Mouse (Mus musculus): ENCODE results near the gene Ets2.
A peak's percentile ranks its signal among the peaks of the same experiment; 100 is the strongest.
"Not testable (repeated sequence)": the region's sequence is repeated elsewhere in the genome, so short reads cannot be mapped to it uniquely, and the experiment has no call there.

Gene Ets2

DNA sequence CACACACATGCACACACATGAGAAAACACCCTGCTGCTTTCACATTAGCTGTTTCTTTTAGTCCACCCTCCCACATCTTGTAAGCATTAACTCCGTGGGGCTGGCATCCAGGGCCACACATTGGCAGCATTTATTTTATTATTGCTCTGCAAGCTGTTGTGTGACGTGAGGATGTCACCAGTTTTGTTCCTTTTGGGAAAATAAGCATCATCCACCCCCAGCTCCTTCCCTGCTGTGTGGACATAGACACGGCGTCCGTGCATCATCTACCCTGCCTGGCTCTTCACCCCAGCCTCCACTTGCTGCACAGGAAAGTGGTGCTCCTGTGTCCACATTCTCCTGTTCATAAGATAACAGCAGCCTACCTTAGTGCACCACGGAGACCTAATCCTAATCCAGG lies 27.9 kb downstream of the Ets2 start:
- DNase-seq (ENCODE audit: low spot score): no peak

DNA sequence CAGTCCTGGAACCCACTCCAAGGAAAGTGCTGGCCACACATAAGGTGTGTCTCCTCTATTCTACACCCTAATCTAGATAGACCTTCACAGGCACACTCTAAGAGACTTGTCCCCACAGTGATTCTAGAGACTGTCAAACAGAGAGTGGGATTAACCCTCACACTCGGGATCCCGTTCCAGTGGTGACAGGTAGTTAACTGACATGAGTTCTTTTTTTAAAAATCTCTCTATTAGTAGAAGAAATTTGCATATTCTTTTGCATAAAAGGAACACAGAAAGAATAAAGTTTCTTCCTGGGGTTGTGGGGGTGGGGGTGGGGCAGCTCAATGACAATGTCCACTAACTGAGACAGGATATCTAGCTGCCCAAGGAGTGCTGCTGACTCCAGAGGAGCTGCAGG lies 32.9 kb downstream of the Ets2 start:
- DNase-seq (ENCODE audit: low spot score): no peak

DNA sequence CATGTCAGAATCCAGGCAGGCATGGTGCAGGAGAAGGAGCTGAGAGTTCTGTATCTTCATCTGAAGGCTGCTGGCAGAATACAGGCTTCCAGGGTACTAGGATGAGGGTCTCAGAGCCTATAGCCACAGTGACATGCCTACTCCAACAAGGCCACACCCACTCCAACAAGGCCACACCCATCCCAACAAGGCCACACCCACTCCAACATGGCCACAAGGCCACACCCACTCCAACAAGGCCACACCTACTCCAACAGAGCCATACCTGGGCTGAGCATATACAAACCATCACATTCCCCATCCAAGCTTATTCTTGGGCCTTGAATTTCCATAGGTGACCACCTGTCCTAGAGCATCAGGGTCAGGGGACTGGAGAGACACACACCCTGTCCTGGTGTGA lies 34.2 kb downstream of the Ets2 start:
- DNase-seq (ENCODE audit: low spot score): peak; percentile 12

DNA sequence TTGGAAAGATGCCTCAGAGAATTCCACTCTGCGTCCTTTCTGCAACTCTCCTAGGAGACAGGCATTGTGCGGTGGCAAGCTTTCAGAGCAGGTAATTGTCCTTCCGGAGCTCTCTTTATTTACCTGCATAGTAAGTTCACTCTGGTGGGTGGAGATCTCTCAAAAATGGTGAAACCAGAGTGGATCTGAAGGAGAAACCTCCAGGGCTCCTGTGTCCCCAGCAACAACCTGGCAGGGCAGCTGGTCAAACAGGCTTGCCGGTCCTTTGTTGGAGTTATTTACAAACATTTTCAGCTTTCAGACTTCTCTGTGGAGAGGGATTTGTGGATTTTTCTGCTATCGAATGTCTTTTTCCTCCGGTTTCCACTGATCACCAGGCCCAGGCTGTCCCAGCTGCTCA lies 34.6 kb downstream of the Ets2 start:
- no peak for DNase-seq (ENCODE audit: low spot score)

DNA sequence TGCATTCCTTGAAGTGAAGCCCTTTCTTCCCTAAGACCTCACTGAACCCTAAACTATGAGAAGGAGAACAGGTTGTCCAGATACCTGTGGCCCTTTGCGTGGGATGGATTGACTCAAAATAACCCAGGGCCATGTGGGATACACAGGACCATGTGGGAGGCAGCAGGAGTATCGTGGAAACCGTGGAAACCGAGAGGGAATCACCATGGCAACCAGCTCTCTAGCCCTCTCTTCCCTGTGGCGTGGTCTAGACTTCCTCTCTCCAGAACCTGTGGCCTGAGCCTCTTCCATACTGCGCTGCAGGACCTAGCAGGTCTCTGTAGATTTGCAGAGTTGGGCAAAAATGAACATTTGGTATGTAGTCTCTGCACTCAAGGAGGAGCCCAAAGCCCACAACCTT lies 37.6 kb downstream of the Ets2 start:
- DNase-seq (ENCODE audit: low spot score): no peak

DNA sequence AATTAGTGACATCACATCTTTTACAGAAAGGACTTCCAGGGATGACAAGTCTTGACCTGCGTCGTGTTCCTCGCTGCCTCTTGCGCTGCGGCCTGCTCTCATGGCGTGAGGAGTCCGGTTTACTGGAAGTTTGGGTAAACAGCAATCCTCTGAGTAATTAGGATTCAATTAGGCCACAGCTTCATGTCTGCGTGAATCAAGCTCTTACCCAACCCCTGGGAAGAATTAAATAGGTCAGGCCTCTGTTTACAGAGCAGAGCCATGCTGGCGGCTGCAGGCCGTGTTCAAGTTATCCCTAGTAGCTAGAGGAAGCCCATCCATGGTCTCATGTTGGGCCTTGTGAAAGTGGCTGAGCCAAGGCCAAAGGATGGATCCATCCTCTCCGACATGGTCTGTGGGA lies 39.5 kb downstream of the Ets2 start:
- DNase-seq (ENCODE audit: low spot score): no peak

DNA sequence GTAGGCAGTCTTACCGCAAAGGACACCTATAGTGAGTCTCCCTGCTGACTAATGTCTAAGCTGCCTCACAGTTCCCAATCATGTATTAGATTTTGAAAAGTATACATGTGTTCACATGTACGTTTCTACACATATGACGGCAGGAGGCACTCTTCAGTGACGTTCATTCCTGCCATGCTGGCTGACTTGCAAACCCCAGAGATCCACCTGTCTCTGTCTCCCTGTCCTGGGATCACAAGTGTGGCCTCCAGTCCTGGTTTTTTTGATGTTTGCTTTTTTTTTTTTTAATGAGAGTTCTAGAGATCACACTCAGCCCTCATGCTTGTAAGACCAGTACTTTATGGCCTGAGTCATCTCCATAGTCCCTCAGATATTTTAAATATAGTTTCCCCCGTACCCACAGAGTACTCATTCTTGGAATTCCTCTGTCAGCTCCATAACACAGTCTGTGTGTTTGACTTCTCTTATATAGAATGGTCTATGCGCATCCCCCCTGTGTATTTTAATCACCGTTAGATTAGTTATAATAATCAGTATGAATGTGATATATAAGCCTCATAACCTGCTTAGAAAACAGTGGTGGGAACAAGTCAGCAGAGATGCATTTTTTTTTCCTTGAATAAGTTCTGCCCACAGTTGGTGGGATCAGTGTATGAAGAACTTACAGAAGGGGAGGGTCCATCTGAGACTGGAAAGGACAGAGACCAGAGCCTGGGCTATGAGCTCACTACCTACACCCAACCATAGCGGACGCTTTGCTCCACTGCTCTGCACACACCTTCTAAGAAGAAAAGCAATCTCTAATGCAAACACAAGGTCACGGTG lies 40.3 kb downstream of the Ets2 start:
- DNase-seq (ENCODE audit: low spot score): no peak

DNA sequence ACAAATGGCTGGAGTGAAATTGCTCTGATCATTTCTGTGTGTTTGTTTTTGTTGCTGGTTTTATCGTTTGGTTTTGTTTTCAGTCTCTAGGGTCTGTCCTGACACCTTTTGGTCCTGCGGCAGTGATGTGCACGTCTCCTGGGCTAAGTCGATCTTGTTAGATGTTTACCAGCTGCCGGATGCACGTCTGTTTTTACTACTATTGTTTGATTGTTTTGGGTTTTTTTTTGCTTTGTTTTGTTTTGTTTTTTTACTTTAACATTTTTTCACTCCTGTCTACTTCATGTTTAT lies 40.8 kb downstream of the Ets2 start:
- no peak for DNase-seq (ENCODE audit: low spot score)

DNA sequence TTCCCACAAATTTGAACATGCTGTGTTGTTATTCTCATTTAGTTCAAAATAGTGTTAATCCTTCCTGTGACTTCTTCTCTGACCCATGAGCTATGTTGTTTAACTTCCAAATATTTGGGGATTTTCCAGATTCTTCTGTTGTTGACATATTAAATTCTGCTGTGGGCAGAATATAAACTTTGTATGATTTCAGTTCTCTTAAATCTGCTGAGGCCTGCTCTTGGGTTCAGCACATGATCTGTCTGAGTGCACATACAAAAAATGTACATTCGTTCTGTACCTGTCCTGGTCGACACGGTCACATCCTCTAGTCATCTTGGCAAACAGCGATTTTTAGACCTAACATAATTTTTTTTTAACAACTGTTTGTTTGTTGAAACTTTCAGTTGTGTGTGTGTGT lies 41.2 kb downstream of the Ets2 start:
- no peak for DNase-seq (ENCODE audit: low spot score)

DNA sequence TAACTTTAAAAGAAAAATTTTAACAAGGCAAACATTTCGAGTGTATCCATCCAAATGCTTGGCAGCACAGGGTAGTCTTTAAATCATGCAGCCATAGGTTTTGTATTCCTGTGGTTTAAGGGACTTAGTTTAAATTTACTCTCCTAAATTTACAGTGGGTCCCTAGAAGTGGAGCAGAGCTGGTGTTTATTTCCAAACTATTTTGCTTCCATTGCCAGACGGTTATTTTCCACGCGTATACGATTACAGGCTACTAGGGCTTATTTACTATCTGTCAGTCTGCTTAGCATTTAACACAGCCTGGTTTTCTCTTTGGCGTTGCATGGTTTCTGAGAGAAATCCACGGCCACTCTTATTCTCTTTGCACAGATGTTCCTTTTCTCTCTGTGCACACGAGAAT lies 42.9 kb downstream of the Ets2 start:
- DNase-seq (ENCODE audit: low spot score): no peak

DNA sequence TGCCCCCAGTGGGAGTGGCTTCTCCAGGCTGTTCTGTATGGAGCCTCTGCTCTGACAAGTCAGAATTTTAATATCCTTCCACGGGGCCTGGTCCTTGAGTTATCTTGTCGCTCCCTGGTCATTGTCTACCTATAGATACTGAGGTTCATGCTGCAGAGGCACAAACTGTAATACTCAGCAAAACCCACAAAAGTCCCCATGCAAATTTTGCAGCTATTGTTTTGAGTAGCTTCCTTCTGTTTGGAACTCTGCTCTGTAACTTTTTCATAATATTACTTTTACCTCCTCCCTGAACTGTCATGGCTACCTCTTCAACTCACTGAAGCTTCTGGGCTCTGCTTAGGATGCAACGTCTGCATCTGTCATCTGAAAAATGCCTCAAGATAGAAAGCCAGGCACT lies 43.8 kb downstream of the Ets2 start:
- no peak for DNase-seq (ENCODE audit: low spot score)

DNA sequence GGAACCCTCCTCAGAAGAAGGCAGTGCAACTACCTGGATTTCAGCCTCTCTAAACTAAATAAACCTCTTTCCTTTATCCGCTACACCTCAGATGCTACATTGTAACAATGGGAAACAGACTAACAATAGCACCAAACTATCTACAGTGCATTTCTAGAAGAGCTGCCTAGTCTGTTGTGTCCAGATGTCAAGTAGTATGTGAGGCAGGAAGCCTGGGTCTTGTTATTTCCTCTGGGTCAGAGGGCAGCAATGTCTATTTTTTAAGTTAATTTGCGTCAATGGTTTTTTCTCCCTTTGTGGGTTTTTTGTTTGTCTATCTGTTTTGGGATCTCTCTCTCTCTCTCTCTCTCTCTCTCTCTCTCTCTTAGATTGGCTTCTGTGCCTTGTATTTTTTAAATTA lies 44.7 kb downstream of the Ets2 start:
- DNase-seq (ENCODE audit: low spot score): no peak

DNA sequence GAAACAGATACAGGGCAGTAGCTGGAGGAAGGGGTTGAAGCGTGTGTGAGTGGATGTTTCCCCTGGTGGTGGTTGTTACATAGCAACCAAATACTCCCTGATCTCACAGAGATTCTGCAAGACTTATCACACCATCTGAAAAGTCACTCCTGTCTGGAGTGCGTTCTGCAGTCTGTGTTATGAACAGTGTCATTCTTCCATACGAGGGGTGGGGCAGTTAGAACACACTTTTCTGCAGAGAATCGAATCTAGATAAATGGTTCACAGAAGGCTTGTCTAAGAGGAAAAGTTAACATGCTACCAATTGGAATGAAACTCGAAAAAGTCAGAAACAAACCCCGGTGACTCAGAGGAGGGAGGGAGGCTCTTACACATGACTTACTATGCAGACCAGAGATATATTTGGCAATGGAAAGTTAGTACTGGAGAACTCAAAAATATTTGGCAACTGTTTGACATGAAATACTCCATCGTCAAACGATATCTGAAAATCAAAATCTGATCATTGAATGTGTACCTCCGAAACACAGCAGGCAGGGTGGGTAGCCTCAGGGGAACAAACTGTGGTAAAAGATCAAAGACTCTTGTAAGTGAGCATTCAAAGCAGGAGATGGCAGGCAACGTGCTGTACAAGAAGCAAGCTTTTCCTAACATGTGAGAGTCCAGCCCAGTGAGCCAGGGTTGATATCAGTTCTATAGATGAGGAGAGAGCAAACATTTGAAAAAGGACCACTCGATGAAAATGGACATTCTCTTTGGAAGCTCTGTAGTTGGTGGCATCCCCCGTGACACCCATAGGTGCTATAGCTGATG lies 47.6 kb downstream of the Ets2 start:
- no peak for DNase-seq (ENCODE audit: low spot score)

DNA sequence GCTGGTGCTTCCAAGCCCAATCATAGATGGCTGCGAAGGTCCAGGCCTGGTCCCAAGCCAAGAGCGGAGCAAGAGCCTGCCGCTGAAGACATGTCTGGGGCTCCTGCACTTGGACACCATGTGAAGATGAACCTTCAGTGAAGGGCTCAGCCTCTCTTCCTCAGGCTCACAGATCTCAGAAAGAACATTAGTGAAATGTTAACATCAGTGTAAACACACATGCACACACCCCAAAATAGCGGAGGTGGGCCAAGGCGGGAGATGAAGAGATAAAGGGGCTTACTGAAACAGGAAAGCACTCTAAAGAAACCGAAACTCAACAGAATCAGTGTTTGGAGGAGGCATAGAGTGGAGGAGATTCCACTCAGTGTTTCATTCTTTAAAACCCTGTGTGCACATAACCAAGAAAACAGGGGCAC lies 48.3 kb downstream of the Ets2 start:
- no peak for DNase-seq (ENCODE audit: low spot score)

DNA sequence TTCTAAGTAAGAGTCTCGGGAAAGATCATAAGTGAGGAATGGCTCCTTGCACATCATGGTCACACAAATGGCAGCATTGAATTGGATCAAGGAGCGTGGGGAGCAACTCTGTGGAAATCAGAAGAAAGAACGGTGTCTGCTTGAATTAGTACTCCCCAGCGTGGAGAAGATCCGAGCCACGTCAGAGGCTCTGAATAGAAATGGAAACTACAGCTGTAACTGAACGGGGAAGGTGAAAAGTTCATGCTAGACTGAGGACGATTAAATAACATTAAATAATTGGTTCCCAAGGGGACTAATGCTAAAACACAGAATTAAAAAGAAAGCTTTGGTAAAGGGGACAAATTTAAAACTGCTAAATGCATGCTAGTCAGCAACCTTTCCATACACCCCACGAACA lies 50.6 kb downstream of the Ets2 start:
- DNase-seq (ENCODE audit: low spot score): no peak

DNA sequence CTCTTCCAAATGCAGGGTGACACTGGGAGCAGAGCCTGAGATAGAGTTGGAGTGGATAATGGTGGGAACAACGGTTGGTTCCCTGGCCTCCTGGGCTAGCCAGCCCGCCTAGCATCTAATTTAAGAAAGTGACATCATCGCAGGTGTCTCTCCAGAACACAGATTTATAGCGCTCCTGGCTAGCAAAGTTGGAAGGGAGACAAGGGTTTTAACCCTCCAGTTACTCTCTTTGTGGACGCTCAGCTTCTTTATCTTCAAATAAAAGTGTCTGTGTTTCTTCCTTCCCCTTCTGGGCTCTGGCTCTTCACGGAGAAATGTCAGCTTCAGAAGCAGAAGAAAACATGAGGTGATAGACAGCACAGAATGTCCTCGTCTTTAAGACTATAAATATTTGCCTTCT lies 51.4 kb downstream of the Ets2 start:
- DNase-seq (ENCODE audit: low spot score): no peak

DNA sequence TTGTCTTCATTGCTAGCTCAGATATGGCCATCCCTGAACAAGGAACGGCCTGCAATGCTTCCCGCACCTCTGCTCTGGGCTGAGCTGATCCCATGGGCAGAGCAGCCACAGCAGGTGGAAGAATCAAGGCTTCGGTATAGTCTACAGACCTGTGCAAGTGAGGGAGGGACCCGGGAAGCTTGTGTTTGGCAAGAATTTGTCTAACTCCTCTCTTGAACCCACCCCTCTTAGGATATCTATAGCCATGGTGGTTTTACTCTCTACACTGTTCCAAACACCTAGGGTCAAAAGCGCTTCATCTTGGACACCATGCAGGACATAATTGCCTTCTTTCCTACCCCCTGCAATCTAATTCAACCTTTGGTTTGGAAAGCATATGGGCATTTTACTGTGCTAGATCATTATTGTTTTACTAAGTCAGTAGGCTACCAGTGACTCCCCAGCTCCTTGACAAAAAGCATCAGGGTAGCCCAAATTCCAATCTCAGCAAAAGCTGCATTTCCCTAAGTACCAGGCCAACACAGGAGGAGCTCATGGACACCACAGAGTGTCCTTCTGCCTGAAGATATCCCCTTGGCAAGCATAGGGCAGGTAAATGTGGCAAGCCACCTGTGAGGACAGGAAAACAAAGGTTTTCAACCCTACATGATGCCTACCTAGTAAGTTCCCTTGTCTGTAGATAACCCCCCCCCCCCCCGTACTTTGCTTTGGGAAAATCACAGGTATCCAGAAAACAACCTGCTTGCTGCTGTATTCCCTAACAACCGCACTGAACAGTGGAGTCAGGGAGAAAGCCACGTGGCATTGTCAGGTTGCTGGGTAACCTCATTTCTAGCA lies 57.5 kb downstream of the Ets2 start:
- no peak for DNase-seq (ENCODE audit: low spot score)

DNA sequence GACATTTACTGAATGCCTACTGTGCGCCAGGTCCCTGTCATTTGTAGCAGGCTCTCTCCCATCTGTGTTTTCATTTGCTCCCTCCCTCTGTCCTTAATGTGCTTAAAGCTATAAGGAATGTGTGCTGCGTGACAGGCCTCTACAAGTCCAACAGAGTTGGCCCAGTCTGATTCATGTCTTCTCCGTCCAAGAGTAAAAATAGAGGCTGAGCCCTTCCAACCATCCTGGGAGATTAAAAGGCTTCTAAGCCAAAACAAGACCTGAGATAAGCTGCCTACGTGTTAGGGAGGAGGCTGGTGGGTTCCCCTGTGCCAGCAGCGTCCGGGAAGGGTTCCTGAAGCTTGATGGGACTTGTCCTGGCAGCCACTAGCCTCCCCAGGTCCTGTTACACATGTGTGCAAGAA lies 58.1 kb downstream of the Ets2 start:
- no peak for DNase-seq (ENCODE audit: low spot score)

DNA sequence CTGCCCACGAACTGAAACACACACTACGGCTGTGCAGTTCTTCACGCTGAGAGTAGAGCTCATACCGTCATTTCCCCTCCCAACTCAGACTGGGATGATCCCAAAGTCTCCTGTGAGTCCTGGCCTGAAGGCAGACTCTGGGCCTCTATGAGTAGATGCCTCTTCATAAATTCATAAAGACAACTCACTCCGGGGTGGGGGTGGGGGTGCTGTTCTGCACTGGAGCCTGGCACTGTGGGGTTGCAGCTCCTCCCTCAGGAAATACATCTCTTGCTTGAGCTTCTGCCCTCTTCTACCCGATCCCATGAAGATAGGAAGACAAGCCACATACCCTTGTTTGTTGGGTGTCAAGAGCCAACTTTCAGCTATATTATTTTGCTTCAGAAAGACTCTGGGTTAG lies 59.9 kb downstream of the Ets2 start:
- no peak for DNase-seq (ENCODE audit: low spot score)

DNA sequence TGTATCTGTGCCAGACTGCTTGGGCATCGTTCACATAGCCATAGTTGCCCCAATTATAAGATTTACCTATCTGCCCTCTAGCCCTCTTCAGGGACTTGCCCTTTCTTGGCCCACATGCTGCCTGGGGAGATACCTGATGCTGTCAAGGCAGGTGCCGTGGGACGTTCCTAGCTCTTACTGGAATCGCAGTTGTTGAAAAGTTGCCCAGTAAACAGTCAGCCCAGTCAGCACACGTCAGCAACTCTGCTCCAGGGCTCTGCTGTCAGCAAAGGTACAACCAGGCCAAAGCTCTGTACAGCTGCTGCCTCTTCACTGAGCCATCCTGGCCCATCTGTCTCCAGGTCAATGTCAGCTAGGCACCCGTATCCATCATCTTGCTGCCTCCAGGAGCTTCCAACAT lies 61.3 kb downstream of the Ets2 start:
- DNase-seq (ENCODE audit: low spot score): no peak

DNA sequence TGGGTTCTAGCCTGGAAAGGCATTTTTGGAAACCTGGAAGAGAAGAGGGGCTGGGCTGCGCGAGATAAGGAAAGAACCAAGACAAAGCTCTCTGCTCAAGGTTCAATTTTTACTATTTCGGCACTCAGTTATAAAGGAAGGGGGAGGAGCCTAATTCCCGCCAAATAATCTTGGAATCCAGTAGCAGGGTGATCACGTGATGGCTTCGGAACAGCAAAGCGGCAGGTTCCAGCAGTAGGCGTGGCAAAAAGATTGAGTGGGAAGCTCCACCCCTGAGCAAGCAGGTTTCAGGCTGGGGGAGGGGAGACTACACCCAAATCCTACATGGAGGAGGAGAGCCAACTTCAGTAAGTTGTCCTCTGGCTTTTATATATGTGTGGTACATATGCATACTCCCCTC lies 62.2 kb downstream of the Ets2 start:
- DNase-seq (ENCODE audit: low spot score): not testable (repeated sequence)

DNA sequence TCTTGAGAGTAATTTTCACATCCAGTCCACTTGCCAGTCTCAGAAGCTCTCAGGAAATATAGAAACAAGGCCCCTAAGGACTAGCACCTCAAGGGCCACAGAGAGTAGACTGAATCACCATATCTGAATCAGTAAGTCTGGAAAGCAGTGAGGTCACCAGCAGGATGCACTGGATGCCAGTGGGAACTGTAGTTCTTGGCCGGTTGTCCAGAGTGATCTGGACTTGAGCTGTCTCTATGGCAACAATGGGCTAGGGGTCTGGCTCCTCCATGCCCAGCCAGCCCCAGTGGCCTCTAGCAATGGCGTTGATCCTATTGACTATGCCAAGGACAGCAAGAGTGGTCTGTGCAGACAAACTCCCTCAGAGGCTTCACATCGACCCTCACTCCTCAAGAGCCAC lies 64.3 kb downstream of the Ets2 start:
- no peak for DNase-seq (ENCODE audit: low spot score)

DNA sequence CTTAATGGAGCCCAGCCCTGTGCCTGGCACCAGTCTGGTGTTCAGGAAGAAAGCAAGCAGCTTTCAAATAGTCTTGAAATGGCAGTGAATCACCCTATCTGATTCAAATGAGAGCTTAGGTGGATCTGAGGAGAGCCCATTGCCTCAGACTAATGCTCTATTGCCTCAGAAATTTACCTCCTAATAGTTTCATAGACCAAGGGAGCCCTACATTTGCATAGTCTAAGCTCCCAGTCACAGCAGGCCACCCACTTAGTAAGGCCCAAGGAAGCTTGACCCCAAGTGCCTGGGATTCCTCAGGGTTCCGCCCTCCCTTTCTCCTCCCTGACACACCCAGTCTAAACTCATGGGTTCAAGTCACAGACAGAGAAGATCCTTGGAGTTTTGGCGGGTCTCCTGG lies 65.4 kb downstream of the Ets2 start:
- no peak for DNase-seq (ENCODE audit: low spot score)
